Comparison of ENCODE assay signal across 20 mouse cellular contexts in the genomic region with DNA sequence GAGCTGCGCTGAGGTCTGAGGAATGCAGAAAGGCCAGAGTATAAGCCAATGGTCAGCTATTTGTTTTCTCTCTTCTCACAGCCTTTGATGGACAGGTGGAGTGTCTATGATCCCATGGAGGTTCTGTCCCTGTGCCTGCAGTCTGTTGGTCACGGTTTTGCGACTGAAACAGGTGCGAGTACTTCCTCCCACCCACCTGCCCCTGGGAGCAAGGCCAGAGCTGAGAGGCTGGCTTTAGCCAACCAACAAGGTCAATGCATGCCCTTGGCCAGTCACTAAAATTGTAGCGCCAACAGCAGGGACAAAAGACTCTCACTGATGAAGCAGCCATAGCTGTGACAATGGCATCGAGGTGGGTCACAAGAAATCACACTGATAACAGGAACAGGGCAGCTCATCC.
A peak's percentile ranks its signal among the peaks of the same experiment; 100 is the strongest.
DNase-seq lines count a peak whose midpoint lies in the region; ATAC-seq lines count a peak whose summit lies in the region.
"Had no signal": no experiment of that assay in that cellular context is flagged by ENCODE, and none has a peak within 500 bp of the region (broad histone marks: within the 10 kb centered on the region; RNA-seq: fewer than 3 reads in every experiment).

No protein-coding gene starts in this region.

- DNase-seq in kidney, adult 18-20 months, result peak; percentile 47
- peak; percentile 78 to 84 for DNase-seq in cerebellum, adult 18-20 months
- DNase-seq in cerebellum, postnatal 25 days, result peak; percentile 84 to 87
- DNase-seq in kidney, postnatal 36 days, result peak; percentile 59 to 65
- no peak for DNase-seq in lung, postnatal 10 days
- no peak for DNase-seq in yolk sac, embryonic 10.5 days (ENCODE audit: low spot score)
- DNase-seq: liver, postnatal 0 days; lung, postnatal 36 days; right cerebral cortex, postnatal 14 days; thymus, adult 18-20 months had no signal

- H3K4me1 ChIP-seq in kidney, embryonic 15.5 days, result 0 out of 2 replicates have a peak, but pooled peaks cover 12% of the 10 kb centered on the region
- H3K4me1 ChIP-seq: embryonic facial prominence, embryonic 15.5 days; forebrain, embryonic 10.5 days; midbrain, embryonic 15.5 days had no signal

- no peak overlapping the region for H3K27ac ChIP-seq in kidney, embryonic 15.5 days
- H3K27ac ChIP-seq: embryonic facial prominence, embryonic 15.5 days; forebrain, embryonic 10.5 days; heart, embryonic 13.5 days; hindbrain, embryonic 13.5 days; layer of hippocampus, adult 2 months; midbrain, embryonic 15.5 days; neural tube, embryonic 15.5 days had no signal

- H3K27me3 ChIP-seq in kidney, embryonic 15.5 days, result no peaks in the 10 kb centered on the region
- H3K27me3 ChIP-seq: CH12.LX; embryonic facial prominence, embryonic 15.5 days; heart, embryonic 13.5 days; hindbrain, embryonic 13.5 days; midbrain, embryonic 15.5 days; neural tube, embryonic 15.5 days had no signal

- H3K9me3 ChIP-seq in kidney, embryonic 15.5 days (replicated peaks), result no peaks in the 10 kb centered on the region
- H3K9me3 ChIP-seq: embryonic facial prominence, embryonic 15.5 days; forebrain, embryonic 10.5 days; heart, embryonic 13.5 days; hindbrain, embryonic 13.5 days; limb, embryonic 10.5 days; midbrain, embryonic 15.5 days; neural tube, embryonic 15.5 days had no signal

- no peaks in the 10 kb centered on the region for H3K36me3 ChIP-seq in kidney, embryonic 15.5 days
- H3K36me3 ChIP-seq: embryonic facial prominence, embryonic 15.5 days; forebrain, embryonic 10.5 days; heart, embryonic 13.5 days; hindbrain, embryonic 13.5 days; limb, embryonic 10.5 days; midbrain, embryonic 15.5 days; neural tube, embryonic 15.5 days had no signal

- WGBS in kidney, embryonic 15.5 days, result 86% methylated on average over 6 of the region's 6 CpGs

- no peak overlapping the region for H3K4me2 ChIP-seq in kidney, embryonic 15.5 days
- H3K4me2 ChIP-seq: embryonic facial prominence, embryonic 15.5 days; heart, embryonic 13.5 days; hindbrain, embryonic 13.5 days; midbrain, embryonic 15.5 days; neural tube, embryonic 15.5 days had no signal

- H3K9ac ChIP-seq in kidney, embryonic 15.5 days, result no peak overlapping the region
- H3K9ac ChIP-seq: embryonic facial prominence, embryonic 15.5 days; heart, embryonic 13.5 days; hindbrain, embryonic 13.5 days; liver, postnatal 0 days; midbrain, embryonic 15.5 days; neural tube, embryonic 15.5 days had no signal

- no peak for ATAC-seq in kidney, embryonic 15.5 days (replicated peaks; ENCODE audit: low FRiP score)
- ATAC-seq: liver, postnatal 0 days; midbrain, embryonic 15.5 days had no signal

- H3K4me3 ChIP-seq in kidney, embryonic 15.5 days (replicated peaks), result no peak overlapping the region
- H3K4me3 ChIP-seq: embryonic facial prominence, embryonic 15.5 days; forebrain, embryonic 10.5 days; heart, embryonic 13.5 days; hindbrain, embryonic 13.5 days; layer of hippocampus, adult 2 months; limb, embryonic 10.5 days; midbrain, embryonic 15.5 days; neural tube, embryonic 15.5 days had no signal

Comparison
In these comparisons a context has a peak if more than half of its experiments do, and no peak if none do; other contexts are left out.
1. DNase-seq: peak in kidney, adult 18-20 months (single experiment), cerebellum, adult 18-20 months (2 of 2), cerebellum, postnatal 25 days (2 of 2) and kidney, postnatal 36 days (2 of 2); none in lung, postnatal 10 days (single experiment) and yolk sac, embryonic 10.5 days (single experiment).